Mouse (Mus musculus) megakaryocyte, embryonic 14.5 days (primary cell): ENCODE measurements at regions not wholly inside any gene's neighbourhood (a gene's known extent, or its start where the extent isn't known, plus 50 kb on each side); places are given as distances from the start of the nearest gene placed in this dataset.

ENCODE experiments used
- FLI1 ChIP-seq: IDR thresholded peaks from 2 replicates; pipeline ENCODE4 v1.6.1; 2012; ENCODE audit warnings: low read length, inconsistent platforms, mixed read lengths
- GATA1 ChIP-seq: IDR thresholded peaks from 3 replicates; pipeline ENCODE4 v1.6.1; 2012; ENCODE audit warnings: mixed read lengths, low read length, inconsistent platforms, borderline replicate concordance

GRCm38 (mm10) chr1:193859257-193860125 lies 489.4 kb upstream of the Camk1g start:
- TF ChIP-seq GATA1 (no peak), FLI1 (no peak)
